Mouse (Mus musculus) adipocyte (in vitro differentiated cells): Measurements from ENCODE around the gene Iqgap2.
A peak's percentile ranks its signal among the peaks of the same experiment; 100 is the strongest.

Experiments
- DNase-seq: peaks from one replicate; pipeline ENCODE4 v3.0.0-alpha.2; 2016; ENCODE audit warnings: low spot score

Gene Iqgap2

DNA sequence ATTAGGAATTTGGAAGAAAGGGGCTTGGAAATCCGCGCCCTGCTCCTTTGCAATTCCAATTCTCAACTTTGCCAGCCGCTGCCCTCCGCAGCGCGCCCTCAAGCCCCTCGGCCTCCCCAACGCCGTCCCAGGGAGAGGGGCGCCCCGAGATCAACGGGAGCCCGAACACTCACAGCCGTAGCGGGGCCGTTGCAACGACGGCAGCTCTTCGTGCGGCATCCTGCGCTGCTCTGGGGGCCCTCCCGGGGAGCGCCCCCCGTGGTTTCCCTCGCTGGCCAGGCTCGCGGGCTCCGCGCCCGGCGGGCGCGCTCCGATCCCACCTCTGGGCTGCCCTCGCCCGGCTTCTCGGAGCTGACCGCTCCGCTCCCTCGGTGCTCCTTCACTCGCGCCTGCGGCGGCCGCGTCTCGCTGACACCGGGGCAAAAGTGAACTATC lies at the start of gene Iqgap2:
TSS of gene Iqgap2 (minus strand) at position 432 of the 435 bp plus-strand sequence.
- DNase-seq: no peak

DNA sequence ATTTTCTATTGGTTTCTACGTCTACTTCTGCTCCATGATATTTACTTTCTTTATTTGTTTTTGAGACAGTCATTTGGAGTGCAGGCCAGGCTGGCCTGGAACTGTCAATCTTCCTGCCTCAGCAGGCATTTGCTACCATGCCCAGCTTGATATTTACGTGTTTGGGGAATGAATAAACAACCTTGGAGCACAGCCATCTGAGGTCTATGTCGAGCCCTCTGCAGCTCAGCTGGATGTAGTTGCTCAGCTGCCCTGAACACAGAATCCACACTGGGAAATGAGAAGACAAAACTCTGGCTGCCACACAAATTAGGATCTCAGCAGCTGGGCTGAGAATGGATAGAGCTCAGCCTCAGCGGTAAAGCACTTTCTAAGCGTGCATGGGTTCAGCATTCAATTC lies 49.1 kb upstream of the Iqgap2 start:
- DNase-seq: no peak

DNA sequence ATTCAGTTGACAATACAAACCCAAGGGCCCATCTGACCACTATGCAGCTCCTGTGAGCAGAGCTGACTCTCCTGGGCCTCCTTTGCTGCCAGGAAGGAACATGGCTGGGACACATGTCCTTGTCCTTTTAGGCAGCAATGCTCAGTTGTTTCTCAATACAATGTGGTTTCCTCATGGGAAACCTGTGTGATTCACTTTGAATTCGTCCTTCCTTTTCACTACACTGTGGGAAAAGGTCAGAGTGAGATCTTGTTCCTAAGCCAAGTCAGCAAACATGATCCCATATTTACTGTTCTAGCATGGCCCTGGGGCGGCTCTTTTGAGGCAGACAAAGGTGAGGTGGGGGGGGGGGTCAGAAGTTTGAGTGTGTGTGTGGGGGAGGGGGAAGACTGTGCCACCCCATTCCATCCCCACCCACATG lies 32.5 kb upstream of the Iqgap2 start:
- no peak for DNase-seq

DNA sequence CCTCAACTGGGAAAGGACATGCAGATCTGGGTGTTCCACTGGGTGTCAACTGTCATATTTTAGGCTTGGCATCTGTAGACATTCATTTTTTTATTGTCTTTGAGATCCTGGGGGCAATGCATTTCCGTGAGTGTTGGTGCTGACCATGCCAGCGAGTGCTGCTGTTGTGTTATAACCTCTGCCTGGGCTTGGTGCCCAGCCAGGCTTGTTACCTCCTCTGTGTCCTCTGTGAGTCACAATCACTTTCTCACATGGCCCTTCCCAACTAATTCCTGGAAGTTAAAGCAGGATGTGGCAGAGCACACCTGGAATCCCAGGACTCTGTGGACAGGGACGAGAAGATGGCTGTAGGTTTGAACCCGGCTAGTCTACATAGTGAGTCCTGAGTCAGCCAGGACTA lies 30.9 kb upstream of the Iqgap2 start:
- no peak for DNase-seq

DNA sequence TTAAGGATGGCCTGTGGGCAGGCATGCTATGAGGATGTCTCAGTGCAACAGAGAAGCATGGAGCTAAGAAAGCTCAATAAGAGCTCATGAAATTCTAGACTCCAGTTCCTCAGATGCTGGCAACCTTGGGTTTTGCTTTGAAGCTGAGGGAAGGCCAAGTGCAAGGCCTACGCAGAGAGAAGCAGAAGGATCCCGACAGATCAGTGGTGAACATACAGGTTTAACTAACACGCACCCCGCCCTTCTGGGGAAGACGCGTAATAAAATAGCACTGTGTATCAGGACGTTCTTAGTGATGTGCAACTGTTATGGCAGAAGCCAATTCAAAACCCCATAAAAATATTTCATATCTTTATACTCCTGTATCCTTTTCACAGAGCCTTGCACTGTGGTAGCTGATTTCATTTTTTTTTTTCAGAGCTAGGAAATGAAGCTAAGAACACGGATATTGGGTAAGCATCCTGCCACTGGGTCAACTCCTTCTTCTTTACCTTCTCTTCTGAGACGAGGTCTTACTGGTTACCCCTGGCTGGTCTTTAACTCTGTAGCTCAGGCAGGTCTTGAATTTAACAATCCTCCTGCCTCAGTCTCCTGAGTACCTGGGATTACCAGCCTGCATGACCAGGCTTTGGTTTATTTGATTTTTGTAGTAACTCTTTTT lies 27.0 kb upstream of the Iqgap2 start:
- DNase-seq: no peak

DNA sequence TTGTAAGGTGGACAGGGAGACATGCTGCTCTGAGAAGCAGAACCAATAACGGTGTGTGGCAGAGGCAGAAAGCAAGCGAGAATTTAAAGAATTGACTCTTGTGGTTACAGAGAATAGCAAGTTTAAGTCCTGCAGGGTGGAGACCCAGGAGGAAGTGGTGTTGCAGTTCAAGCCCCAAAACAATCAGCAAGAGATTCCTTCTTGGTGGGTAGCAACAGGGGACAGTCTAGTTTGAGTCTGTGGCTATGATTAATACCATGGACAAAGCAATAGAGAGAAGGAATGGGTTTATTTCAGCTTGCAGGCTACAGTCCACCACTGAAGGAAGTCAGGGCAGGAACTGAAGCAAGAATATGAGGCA lies 21.3 kb upstream of the Iqgap2 start:
- DNase-seq: no peak

DNA sequence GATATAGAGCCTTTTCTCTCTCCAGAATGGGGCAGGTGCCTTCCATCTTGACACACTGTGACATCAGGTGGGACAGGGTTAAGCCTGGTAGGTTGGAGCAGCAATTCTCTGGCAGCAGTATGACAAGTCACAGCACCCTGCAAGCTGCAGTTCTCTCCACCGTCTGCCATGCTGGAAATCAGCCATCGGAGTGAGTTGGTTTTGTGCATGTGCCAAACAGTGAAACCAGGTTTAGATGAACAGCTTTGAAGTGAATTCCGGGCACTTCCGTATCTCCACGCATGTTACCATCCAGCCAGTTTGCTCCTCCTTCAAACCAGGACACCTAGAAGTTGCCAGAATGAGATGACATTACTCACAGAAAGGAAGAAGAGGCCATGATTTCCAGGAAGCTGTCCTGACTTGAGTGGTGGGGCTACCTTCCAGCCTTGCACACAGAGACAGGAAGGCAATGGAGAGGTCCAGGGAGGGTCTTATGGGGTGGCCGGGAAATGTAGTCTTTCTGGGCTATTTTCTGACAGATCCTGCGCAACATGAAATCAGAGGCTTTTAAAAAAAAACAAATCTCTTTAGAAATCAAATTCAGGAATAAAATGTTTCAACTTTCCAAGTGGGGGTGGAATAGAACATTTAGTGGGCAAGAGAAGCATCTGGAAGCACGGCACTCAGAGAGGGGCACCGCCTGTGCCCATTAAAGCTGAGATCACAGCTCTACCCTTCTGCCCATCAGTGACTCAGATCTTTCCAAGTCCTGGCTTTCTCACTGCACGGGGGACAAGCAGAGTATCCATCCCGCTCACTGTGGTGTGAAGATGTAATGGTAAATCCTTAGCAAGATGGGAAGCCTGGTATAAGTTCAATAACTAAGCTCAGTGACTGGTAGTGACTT lies 20.7 kb upstream of the Iqgap2 start:
- no peak for DNase-seq

DNA sequence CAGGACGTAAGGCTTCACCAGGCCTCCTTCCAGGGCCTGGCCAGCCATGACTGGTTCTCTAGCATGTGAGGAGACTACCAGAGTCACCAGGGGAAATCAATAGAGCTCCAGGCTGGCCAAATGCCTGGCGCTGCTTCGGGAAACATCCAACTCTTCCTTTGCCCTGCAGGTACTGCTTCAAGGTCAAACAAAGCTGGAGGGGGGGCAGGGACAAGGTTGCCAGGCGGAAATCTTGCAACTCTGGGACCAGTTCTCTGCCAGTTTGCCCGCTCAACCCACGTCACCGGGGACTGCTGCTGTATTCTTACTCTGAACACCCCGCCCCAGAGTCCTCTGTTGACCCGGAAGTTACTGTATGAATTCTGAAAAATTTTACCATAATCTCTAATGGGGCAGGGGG lies 18.5 kb upstream of the Iqgap2 start:
- no peak for DNase-seq

DNA sequence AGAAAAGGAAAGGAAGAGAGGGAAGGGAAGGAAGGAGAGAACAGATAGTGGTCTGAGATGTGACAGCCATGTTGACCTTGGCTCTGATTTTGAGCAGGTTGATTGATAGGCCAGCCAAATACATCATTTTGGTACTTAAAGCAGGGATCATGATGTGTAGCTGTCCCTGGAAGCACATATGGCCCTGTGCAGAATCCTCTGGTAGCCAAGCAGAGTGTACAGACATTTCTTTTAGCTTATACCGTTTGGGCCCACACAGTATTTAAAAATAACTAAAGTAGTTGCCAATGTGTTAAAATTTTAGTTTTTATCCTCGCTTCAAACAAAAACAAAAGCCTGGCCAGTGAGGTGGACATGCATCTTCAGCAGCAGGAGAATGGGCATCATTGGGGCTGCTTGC lies 17.5 kb upstream of the Iqgap2 start:
- DNase-seq: no peak

DNA sequence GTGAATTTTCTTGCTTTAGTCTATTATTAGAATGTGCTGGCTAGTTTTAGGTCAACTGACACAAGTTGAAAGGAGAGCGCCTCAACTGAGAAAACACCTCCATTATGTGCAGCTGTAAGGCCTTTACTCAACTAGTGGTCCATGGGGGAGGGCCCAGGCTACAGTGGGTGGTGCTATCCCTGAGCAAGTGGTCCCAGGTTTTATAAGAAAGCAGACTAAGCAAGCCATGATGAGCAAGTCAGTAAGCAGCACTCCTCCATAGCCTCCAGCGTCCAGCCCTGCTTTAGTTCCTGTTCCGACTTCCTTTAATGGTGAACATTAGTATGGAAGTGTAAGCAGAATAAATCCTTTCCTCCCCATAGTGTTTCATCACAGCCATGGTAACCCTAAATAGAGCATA lies 11.0 kb upstream of the Iqgap2 start:
- no peak for DNase-seq

DNA sequence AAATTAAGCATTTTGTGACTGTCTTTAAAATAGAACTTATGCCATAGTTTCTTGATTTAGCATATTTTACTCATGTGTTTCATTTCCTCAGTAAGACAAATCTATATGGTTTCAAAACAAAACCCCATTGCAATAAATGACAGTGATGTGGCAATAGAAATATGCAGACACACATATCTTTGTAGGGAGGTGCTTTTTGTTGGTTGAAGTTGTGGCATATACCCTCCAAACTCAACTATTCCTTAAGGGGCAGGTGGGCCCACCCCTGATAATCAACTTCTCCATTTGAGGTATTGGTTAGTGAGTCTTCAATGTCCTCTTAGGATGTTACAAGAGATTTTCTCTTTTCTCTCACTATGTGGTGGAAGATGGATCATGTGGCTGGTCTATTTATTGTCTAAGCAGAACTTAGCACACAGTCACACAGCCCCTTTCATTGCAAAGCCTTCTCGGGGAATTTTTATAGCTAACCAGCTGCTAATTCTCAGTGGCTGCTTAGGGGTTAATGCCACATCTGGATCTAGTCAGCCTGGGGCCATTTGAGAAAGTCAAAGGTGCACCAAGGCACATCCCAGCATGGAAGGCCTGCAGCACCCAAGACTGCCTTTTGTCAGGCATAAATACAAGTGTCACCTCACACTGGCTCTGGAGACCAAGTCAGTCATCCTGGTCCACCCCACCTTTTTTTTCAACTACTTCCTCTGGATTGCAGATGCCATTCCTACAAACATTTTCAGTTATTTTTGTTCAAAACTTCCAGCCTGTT lies 8.3 kb upstream of the Iqgap2 start:
- DNase-seq: no peak

DNA sequence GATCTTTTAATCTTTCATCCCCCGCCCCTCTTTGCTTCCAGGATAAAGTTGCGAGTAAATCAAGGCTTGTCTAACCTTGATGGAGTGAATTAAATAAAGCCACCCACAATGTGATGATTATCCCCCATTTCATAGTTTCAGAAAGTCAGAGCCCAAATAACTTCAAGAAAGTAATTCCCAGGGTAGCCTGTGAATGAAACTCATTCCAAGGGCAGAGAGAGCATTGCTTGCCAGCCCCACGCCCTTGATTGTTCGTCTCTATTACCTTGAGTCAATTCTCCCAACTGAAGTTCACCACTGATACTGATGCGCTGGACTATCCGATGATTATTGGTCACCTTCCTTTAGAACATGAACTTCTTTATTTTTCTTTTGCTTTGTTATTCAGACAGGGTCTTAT lies 4.8 kb upstream of the Iqgap2 start:
- DNase-seq: no peak

DNA sequence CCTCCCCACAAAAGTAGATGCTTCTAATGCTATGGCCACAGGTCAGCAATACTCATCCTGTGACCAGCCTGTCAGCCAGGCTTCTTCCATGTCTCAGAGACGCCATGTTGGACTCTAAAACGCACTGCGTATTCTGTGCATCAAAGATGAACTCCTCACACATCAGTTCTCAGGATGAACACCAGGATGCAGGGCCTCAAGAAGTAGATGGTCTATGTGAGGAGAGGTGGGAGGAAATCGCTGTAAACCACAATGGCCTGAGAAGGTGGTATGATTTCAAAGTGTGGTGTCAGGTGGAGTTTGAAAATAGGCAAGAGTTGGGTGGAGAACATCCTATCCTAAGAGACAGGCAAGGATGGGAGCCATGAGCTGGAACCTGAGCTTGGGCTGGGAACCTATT lies 1.4 kb upstream of the Iqgap2 start:
- no peak for DNase-seq

DNA sequence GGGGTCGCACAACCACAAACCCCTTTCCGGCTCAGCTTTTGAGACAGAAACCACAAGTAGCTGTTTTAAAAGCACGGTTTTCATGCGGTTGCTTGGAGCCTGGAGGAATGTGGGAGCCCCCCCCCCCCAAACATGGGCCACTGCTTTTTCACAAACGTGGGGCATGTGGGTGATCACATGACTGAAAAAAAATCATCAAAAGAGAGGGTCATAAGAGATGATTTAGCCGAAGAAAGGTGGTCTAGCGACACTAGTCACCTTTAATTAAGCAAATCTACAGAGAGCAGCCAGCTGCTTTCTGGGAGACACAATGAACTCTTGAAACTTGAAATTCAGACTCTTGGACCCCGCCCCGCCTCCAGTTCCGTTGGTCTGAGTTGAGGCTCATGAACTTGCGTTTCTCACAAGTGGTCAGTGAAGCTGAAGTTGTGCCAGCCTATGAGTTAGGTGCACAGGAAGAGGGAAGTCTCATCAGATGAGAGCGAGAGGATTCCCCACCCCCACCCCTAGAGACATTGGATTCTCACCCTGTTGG lies 956 bp upstream of the Iqgap2 start:
- DNase-seq: no peak

DNA sequence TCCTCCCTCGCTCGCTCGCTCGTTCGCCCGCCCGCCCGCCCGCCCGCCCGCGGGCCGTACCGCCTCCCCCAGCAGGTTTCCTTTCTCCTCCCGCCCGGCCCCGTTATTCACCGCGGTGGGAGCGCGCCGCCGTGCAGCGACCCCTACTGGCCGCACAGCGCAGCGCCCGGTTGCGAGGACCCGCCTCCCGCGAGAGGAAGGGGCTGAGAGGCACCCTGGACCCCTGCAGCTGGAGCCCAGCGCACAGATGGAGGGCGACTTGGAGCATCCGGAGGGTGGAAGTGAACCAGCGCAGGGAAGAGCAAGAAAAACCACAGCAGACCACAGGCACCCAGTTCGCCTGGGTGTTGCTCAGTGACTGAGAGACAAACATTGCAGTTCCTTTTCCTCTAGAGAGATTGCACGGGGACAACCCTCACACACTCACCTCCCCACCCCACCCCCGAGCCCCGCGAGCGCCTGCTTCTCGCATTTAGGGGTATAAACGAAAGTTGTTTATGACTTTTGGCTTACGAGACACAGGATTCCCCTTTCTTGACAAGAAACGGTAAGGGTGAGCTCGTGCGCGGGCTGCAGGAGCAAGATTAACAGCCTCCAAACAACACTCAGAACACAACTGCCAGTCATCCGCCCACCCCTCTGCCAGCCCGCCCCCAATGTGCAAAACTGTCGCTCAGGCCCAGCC lies 346 bp upstream of the Iqgap2 start:
- DNase-seq: peak; percentile 4

DNA sequence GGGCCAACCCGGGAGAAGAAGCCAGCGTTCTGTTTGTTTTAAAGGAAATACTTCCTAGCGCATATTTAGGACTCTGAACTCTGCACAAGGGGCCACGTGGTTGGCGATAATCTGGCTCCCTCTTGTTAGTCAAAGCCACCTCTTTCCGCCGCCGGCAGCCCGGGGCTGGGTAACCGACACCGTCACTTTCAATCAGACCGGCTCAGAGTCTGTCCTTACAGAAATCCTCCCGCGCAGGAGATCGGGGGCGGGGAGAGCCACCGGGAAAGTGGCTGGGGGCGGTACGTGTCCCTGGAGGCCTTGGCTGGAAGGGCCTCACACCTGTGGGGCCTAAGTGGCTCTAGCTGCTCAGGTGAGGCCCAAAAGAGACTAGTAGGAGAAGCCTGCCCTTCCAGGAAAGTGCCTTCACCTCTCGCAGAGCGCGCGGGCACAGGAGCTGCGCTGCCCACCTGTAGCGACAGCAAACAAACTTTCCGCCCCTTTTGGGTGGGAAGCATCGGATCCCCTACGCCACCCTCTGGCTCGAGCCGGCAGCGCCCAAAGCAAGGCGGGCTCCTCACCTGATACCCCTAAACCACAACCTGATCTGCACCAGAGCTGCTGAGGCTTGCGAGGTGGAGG lies 761 bp downstream of the Iqgap2 start:
- no peak for DNase-seq

DNA sequence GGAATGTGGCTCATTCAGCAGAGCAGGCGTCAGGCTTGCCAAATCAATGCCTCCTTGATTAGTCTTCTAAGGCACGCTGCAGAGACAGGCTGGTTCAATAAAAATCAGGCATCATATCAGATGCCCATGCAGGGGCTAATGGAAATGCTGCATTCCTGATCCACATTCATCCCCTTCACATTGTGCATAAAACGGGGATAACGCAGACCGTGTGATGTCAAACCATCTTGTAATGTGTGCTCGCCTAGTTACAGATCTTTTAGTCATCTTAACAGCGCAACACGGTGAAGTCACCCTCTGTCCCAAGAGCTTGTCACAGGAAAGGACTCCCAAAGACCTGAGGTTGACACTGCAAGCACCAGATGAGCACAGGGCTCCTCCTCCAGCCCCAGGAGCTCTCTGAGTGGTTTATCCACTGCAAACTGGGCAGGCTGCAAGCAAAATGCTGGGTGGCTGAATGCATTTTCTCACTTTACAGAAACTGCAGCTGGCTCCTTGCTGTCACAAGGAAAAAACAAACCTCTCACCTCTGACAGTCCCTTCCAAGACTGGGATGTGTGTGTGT lies 1.7 kb downstream of the Iqgap2 start:
- DNase-seq: no peak

DNA sequence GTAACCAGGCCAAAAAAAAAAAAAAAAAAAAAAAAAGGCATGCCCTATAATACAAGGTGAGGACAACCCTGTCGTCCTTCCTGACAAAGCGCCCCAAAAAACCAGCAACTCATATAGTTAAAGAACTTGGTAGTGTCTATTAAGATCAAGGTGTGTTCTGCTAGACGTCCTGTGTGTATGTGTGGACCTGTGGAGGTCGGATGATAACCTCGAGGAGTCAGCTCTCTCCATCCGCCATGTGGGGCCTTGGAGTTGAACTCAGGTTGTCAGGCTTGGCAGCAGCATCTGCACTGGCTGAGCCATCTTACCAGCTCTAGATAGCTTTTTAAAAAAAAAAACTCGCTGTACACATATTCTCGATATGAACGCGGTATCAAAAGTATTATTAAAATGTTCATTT lies 2.4 kb downstream of the Iqgap2 start:
- no peak for DNase-seq

DNA sequence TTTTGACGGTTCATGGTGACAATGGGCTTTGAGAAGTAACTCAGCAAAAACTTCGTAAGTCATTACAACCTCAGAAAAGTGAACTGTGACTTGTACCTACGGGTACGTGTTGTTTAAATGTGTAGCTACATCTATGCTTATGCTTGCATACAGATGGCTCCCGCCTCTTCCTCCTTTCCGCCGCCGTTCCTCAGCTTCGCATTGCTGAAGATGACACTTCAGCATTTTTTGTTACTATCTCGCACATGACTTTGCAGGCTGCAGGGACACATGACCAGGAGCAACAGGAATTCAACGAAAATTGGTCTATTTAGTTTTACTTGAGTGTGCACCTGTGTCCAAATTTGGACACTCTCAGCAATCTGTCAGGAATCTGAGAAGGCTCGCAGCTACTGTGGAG lies 3.1 kb downstream of the Iqgap2 start:
- no peak for DNase-seq

DNA sequence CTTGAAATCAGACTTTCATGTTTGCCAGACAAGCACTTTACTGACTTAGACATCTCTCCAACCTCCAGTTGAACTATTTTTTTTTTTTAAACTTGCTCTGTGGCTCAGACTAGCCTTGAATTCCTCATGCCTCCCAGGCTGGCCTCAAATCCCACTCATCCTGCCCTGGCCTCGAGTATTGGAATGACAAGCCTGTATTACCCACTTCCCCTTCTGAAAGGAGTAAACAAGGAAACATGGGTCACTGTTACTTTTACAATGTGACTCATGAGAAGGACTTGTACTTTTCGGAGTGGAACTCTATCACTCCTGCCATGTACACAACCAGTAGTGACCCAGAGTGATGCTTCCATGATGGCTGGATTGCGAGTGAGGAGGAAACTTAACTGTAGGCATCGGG lies 3.6 kb downstream of the Iqgap2 start:
- DNase-seq: no peak

DNA sequence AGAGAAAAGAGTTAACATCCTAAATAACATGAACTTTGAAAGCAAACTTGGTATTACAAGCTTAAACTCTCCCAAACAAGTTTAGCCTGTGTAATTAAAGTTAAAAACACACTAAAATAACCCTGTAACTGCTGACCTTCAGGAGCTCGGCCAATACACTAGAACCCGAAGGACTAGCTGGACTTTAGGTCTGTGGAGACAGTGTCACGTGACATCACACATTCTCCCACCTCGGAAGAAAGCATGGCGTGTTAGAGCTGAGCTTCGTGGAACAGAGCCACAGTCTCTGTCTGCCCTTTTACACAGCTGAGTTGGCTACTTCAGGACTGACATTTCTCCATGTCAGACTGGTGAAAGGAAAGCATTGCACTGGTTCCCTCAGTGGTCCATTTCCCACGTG lies 4.3 kb downstream of the Iqgap2 start:
- DNase-seq: no peak
